Mouse (Mus musculus) layer of hippocampus, postnatal 25 days (tissue): Measurements from ENCODE around the gene Ccer1. TPM values are rescaled to one million over a fixed set of nuclear protein-coding genes. Genes with fewer than 3 reads are reported as not detected.

Experiments
- total RNA-seq, 2 experiments: library from RNA; stranded (reverse); gene quantifications; 2 replicates each; pipeline ENCODE4 v1.2.3; 2021

The Ccer1 gene
- total RNA-seq, 2 experiments from 2014 or later, result not detected

Other genes starting within 250 kb of the Ccer1 start
- 10 to 100 TPM; 26.2 to 61.2 TPM for gene Dcn, start 213.4 kb upstream of the Ccer1 start, total RNA-seq
- gene Lum, start 127.9 kb upstream of the Ccer1 start, total RNA-seq, result 1 to 10 TPM; 2.0 to 2.9 TPM
- gene Kera, start 86.2 kb upstream of the Ccer1 start, total RNA-seq, result under 1 TPM; 0.16 to 0.20 TPM
- gene Epyc, start 49.0 kb upstream of the Ccer1 start, total RNA-seq, result not detected
- under 1 TPM; 0.27 to 0.52 TPM for gene C030005K15Rik, start 33.7 kb downstream of the Ccer1 start, total RNA-seq